Mouse (Mus musculus): ENCODE measurements around the gene Cyb5d1. TPM values are rescaled to one million over a fixed set of nuclear protein-coding genes. Genes with fewer than 3 reads are reported as not detected.

Cyb5d1 gene
- 15.4 and 16.6 TPM in 2 replicates for total RNA-seq (2015)
- total RNA-seq (2017), result 34.2 and 50.3 TPM in 2 replicates

- peak; percentile 63 for ATAC-seq (replicated peaks; ENCODE audit: poor library complexity)
Observed at GRCm38 (mm10) chr11:69395235-69395633, at the start of gene Cyb5d1, which contains the start of gene Naa38. Gene Cyb5d1, minus strand, starts transcription at chr11:69395631. Gene Naa38, plus strand, starts transcription at chr11:69395487.

- no peak for ATAC-seq (replicated peaks; ENCODE audit: poor library complexity)
Observed at GRCm38 (mm10) chr11:69443328-69443727, 47.9 kb upstream of the Cyb5d1 start.

GRCm38 (mm10) chr11:69437291-69437690 is 41.9 kb upstream of the Cyb5d1 start:
- ATAC-seq (replicated peaks; ENCODE audit: poor library complexity), result no peak

DNA sequence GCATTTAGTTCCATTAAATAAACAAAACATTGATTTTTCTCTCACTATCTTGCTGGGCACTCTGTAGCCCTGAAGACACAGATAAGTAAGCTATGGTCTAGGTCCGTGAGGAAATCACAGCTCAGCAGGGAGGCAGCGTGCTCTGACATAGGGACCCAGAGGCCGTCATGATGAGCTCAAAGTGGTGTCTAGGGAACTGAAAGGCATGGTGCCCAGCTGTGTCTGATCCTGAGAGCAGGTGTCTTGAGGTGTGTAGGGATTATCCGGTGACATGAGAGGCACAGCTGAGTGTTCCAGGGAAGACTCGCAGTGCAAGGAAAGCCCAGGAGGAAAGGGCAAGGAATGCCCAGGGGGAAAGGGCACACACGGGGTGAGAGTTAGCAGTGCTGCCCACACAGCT is 37.8 kb upstream of the Cyb5d1 start:
- ATAC-seq (replicated peaks; ENCODE audit: poor library complexity), result no peak

DNA sequence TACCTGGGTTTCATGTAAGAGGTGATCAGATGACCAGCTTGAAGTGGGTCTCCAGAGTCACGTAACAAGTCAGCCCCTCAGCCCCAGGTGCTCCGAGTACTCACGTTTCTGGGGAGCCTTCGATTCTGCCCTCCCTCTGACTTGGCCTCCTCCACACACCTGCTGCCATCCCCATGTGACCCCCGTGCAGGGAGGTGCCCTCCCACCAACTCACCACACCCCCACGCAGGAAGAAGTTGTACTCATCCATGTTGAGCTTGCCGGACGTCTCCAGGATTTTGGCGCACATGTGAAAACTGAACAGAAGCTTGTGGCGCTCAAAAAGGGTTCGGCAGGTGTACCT is 37.2 kb upstream of the Cyb5d1 start:
- no peak for ATAC-seq (replicated peaks; ENCODE audit: poor library complexity)

GRCm38 (mm10) chr11:69431829-69432639 is 36.6 kb upstream of the Cyb5d1 start:
- peak; percentile 96 for ATAC-seq (replicated peaks; ENCODE audit: poor library complexity)

DNA sequence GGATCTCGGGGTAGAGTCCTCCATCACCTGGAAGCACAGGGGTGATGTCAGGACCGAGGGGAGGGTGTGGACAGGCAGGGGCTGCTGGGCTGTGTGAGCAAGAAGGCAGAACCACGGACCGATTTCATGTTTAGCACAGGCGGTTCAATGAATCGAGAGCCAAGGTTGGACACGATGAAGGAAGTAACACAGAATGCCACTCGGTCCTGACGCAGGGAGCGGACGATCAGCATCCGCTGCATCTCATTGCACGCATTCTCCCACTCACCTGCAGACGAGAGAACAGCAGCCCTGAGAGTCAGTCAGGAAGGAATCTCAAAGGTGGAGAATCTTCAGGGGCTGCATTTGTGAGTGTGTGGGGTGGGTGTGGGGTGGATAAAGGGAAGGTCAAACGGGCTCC is 35.2 kb upstream of the Cyb5d1 start:
- no peak for ATAC-seq (replicated peaks; ENCODE audit: poor library complexity)

GRCm38 (mm10) chr11:69429313-69429712 is 33.9 kb upstream of the Cyb5d1 start:
- ATAC-seq (replicated peaks; ENCODE audit: poor library complexity), result peak; percentile 26; the same call in 1 of the 2 replicates

DNA sequence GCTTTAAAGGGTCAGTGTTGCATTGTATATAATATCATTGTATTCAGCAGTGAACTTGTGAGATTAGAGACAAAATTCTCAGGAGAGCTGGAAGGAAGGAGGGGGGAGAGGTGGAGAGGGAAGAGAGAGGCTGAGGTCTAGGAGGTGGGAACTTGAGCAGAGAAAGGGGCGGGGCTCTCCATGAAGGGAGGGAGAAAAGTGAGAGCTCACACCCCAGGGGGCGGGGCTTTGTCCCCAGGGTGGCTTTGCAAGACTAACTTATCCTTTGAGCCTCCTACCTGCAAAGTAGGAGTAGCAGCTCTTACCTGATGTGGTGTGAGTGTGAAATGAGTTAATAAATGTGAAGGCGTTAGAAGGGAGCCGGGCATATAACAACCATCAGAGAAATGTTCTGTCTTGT is 33.3 kb upstream of the Cyb5d1 start:
- peak; percentile 61 for ATAC-seq (replicated peaks; ENCODE audit: poor library complexity)

DNA sequence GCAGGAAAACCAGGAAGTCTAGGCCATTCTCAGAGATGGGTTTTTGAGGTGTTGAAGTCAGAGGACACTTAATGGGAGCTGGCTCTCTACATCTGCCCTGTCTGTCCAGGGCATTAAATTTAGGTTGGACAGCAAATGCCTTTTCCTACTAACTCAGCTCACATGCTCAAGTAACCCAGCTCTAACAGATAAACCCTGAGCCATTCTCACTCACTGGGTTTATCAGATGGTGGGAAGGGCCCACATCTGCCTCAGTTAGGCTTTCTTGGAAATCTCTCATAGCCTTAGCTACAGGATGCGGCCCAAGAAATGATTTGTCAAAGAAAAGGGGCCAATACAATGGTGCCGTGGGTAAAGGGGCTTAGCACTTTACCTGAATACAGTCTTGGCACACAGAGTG is 30.8 kb upstream of the Cyb5d1 start:
- ATAC-seq (replicated peaks; ENCODE audit: poor library complexity), result no peak

DNA sequence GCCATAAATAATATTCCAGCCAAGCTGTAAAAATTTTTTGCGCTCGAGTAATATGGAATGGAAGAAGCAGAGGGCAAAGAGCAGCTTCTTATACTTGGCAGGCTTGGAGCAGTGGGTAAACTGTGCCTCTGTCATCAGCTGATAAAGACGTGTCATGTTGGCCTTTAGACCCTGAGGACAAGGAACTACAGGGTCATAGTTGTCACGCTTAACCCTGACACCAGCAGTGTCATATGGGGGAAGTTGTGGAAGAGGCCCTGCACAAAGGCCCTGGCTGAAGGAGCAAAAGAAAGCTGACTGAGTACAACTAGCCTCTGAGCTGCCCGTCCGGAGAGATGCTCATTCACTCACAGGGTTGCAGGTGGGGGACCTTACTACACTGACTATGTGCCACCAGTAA is 28.5 kb upstream of the Cyb5d1 start:
- no peak for ATAC-seq (replicated peaks; ENCODE audit: poor library complexity)

- ATAC-seq (replicated peaks; ENCODE audit: poor library complexity), result no peak
Observed at GRCm38 (mm10) chr11:69422842-69423241, 27.4 kb upstream of the Cyb5d1 start.

DNA sequence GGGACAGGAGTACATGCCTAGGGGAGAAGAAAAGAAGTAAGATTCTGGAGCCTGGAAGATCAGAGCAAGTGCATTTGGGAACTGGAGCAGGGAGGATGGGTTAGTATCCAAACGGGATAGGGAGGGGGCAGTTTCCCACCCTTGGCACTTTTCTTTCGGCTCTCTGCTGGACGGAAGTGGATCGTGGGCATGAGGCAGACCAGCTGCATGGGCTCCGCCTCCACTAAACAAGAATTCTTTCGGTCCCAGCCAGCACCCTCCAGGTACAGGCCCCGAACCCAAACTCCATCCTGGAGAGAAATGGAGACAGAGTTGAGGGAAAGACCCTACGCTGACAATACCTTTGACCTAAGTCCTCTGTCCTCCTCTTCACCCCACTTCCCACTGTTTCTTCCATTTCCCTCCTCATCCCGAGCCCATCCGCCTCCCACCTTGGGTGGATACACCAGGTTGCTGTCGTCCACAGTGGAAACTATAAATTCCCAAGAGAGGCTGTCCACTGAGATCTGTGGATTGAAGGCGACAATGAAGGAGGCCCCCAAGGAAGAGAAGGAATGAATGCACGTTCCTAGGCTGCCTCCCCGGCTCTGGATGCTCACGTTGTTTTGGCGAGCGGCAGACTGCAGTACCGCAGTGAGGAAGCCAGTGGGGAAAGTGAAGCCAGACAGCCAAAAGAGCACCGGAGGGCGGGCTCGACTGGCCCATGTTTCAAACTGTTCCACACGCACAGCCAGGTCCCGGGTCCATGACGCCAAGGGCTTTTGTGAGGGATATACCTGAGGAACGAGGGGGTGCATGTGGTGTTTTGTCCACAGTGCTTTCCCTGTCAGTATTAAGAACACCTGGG is 25.9 kb upstream of the Cyb5d1 start:
- ATAC-seq (replicated peaks; ENCODE audit: poor library complexity), result no peak

- ATAC-seq (replicated peaks; ENCODE audit: poor library complexity), result no peak
Observed at GRCm38 (mm10) chr11:69420554-69421000, 25.1 kb upstream of the Cyb5d1 start.

DNA sequence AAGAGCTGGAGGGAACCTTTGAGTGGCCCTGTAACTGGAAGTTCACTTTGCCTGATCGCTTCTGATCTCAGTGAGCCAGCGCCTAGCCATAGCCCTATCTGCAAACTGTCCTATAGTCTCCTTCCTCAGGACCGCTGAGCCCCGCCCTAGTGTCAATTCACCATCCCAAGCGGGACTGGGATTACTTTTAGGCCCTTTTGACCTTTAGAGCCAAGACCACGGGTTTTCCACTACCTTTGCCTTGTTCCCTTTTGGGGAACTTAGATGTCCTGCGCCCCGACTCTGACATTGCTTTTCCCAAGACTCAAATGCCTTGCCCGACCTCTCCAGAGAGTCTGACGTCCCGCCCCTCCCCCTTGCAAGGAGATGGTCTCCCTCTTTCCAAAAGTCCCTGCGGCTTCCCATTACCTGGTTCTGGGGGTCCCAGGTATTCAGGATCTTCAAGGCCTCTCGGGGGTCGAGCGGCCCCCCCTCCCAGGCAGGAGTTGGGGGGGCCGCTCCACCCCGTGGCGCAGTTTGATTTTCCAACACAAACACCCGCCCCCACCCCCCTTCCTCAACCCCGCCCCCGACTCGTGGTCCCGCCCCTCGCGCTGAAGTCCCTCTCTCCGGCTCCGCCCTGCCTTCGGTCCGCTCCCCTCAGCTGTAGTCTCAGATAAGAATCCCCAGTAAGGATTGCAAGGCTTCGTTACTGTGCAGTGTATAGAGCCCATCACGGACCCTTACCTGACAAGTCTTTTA is 24.6 kb upstream of the Cyb5d1 start:
- peak; percentile 24; the same call in 1 of the 2 replicates for ATAC-seq (replicated peaks; ENCODE audit: poor library complexity)

DNA sequence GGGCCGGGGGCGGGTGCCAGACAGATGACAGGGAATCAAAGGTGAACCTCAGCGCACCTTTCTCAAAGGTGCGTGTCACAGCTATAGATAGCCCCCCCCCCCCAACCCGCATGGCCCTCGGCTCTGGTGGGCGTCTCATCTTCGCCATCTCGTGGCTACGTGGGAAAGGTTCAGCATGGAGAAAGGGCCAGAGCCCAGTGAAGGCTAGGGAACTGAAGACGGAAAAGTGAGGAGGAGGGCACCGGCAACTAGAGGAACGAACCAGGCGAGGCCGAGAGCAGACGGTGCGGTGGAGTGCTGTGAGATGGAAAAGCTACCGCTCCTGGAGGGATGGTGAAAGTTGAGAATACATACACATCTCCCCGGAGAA is 24.0 kb upstream of the Cyb5d1 start:
- no peak for ATAC-seq (replicated peaks; ENCODE audit: poor library complexity)

GRCm38 (mm10) chr11:69418481-69419442 is 23.3 kb upstream of the Cyb5d1 start:
- peak; percentile 66 for ATAC-seq (replicated peaks; ENCODE audit: poor library complexity)

DNA sequence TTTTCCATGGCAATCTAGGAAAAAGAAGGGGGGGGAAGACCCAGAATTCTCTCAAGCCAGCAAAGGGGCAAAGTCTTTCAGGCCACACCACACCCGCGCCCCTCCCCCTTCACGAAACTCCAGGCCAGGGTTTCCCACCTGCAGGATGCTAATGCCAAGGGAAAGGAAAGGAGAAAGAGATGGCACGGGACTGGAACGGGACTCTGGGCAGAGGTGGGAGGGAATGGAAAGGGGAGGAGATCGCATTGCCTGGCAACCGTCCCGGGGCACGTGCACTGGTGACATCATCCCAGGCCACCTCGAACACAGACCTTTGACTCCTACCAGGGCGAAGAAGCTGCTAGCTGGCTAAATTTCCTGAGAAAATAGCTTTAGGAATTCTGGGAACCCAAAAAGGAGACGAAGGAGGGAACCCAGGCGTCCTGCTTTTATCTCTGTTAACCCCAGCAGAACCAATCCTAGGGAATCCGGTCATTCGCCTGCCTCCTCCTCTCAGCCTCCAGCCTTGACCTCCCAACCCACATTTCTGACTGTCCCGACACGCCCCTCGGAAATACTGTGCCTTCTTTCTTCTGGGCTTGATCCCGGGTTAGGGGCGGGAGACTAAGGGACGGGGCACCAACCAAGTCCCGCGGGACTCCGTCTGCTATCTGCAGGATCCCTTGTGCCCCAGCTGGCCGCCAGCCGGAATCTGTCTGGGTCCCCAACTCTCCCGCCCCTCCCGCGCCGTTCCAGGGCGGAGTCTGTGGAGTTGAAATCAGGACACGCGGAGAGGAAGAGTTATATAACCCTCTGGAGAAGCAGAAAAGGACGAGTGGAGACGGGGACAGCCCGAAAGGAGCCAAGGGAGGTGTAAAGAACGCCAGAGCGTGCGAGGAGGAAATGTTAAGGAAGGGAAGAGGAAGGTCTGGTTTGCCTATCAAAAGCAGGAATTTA is 22.3 kb upstream of the Cyb5d1 start:
- peak; percentile 38 for ATAC-seq (replicated peaks; ENCODE audit: poor library complexity)

- ATAC-seq (replicated peaks; ENCODE audit: poor library complexity), result no peak
Observed at GRCm38 (mm10) chr11:69416921-69417448, 21.6 kb upstream of the Cyb5d1 start.

All from megakaryocyte progenitor cell, adult 5-6 weeks (primary cell).